Mouse (Mus musculus) megakaryocyte, embryonic 14.5 days (primary cell): ENCODE measurements around the gene Tst.

Experiments used
- FLI1 ChIP-seq: IDR thresholded peaks from 2 replicates; pipeline ENCODE4 v1.6.1; 2012; ENCODE audit warnings: low read length, inconsistent platforms, mixed read lengths
- GATA1 ChIP-seq: IDR thresholded peaks from 3 replicates; pipeline ENCODE4 v1.6.1; 2012; ENCODE audit warnings: mixed read lengths, low read length, inconsistent platforms, borderline replicate concordance

GRCm38 (mm10) chr15:78449131-78449530 is 43.4 kb upstream of the Tst start:
- TF ChIP-seq GATA1 (no peak), FLI1 (no peak)
